15 mouse cellular contexts compared by ENCODE assay signal in genomic region chr2:132583126-132583525, GRCm38 (mm10). TPM values are rescaled to one million over a fixed set of nuclear protein-coding genes. Genes with fewer than 3 reads are reported as not detected.
DNase-seq lines count a peak whose midpoint lies in the region; ATAC-seq and TF ChIP-seq lines count a peak whose summit lies in the region.
"Had no signal": no experiment of that assay in that cellular context is flagged by ENCODE, and none has a peak within 500 bp of the region (broad histone marks: within the 10 kb centered on the region; RNA-seq: fewer than 3 reads in every experiment).

No protein-coding gene starts in this region.

- no peaks in the 10 kb centered on the region for H3K9me3 ChIP-seq in forebrain, embryonic 15.5 days
- H3K9me3 ChIP-seq in forebrain, embryonic 14.5 days (replicated peaks; ENCODE audit: control insufficient read depth, low read length) = no peaks in the 10 kb centered on the region
- H3K9me3 ChIP-seq in heart, embryonic 13.5 days = no peaks in the 10 kb centered on the region
- no peaks in the 10 kb centered on the region for H3K9me3 ChIP-seq in embryonic facial prominence, embryonic 15.5 days (replicated peaks)
- H3K9me3 ChIP-seq: limb, embryonic 15.5 days had no signal

- no peak for DNase-seq in forebrain, embryonic 14.5 days (ENCODE audit: low spot score)
- DNase-seq in heart, postnatal 36 days = no peak
- DNase-seq in layer of hippocampus, adult 2 months (ENCODE audit: low spot score in 2 of 2) = no peak
- DNase-seq in layer of hippocampus, postnatal 36 days = no peak
- DNase-seq in thymus, adult 2 months = no peak
- DNase-seq: adrenal gland, adult 2 months; cerebellum, adult 9-11 months; layer of hippocampus, adult 9-11 months; lung, postnatal 10 days had no signal

- no peak for TF ChIP-seq POLR2A in thymus, adult 2 months (IDR thresholded peaks at IDR 0.05; ENCODE audit: control insufficient read depth, extremely low read depth, insufficient read depth, low read length, poor library complexity)

- H3K27ac ChIP-seq in forebrain, embryonic 15.5 days (replicated peaks) = peak overlapping the region; percentile 74
- no peak overlapping the region for H3K27ac ChIP-seq in forebrain, embryonic 14.5 days (ENCODE audit: low read depth, low read length)
- peak overlapping the region; percentile 50 for H3K27ac ChIP-seq in heart, embryonic 13.5 days (replicated peaks)
- peak overlapping the region; percentile 69; the same call in 1 of the 2 replicates for H3K27ac ChIP-seq in layer of hippocampus, adult 2 months
- peak overlapping the region; percentile 48 for H3K27ac ChIP-seq in embryonic facial prominence, embryonic 15.5 days (replicated peaks)
- H3K27ac ChIP-seq in thymus, adult 2 months (ENCODE audit: control insufficient read depth, insufficient read depth, low read length) = no peak overlapping the region

- H3K4me2 ChIP-seq in forebrain, embryonic 15.5 days (replicated peaks) = no peak overlapping the region
- H3K4me2 ChIP-seq in forebrain, embryonic 14.5 days (ENCODE audit: low read length) = no peak overlapping the region
- H3K4me2 ChIP-seq in heart, embryonic 13.5 days = no peak overlapping the region
- H3K4me2 ChIP-seq in embryonic facial prominence, embryonic 15.5 days (replicated peaks) = no peak overlapping the region
- H3K4me2 ChIP-seq: kidney, embryonic 15.5 days; limb, embryonic 15.5 days had no signal

- H3K4me1 ChIP-seq in forebrain, embryonic 15.5 days = peaks cover 20% of the 10 kb centered on the region
- H3K4me1 ChIP-seq in forebrain, embryonic 14.5 days (ENCODE audit: control insufficient read depth, insufficient read depth, low read length) = peaks cover 15% of the 10 kb centered on the region
- H3K4me1 ChIP-seq in heart, embryonic 13.5 days = peaks cover 46% of the 10 kb centered on the region
- H3K4me1 ChIP-seq in embryonic facial prominence, embryonic 15.5 days = peaks cover 37% of the 10 kb centered on the region
- H3K4me1 ChIP-seq in thymus, adult 2 months (replicated peaks; ENCODE audit: control insufficient read depth, insufficient read depth, low read length) = peaks cover 2% of the 10 kb centered on the region; the same call in 1 of the 2 replicates

- no peak overlapping the region for H3K4me3 ChIP-seq in forebrain, embryonic 15.5 days
- H3K4me3 ChIP-seq in forebrain, embryonic 14.5 days (ENCODE audit: low read depth, low read length) = no peak overlapping the region
- H3K4me3 ChIP-seq in heart, embryonic 13.5 days = no peak overlapping the region
- no peak overlapping the region for H3K4me3 ChIP-seq in layer of hippocampus, adult 2 months
- H3K4me3 ChIP-seq in embryonic facial prominence, embryonic 15.5 days (replicated peaks) = no peak overlapping the region
- no peak overlapping the region for H3K4me3 ChIP-seq in thymus, adult 2 months (ENCODE audit: control insufficient read depth, insufficient read depth, low read length)
- H3K4me3 ChIP-seq: kidney, embryonic 15.5 days; limb, embryonic 15.5 days had no signal

- ATAC-seq in forebrain, embryonic 15.5 days (replicated peaks) = no peak
- ATAC-seq in forebrain, embryonic 14.5 days = no peak
- no peak for ATAC-seq in heart, embryonic 13.5 days (ENCODE audit: extremely low read depth, insufficient number of reproducible peaks, low FRiP score, low TSS enrichment)
- ATAC-seq in embryonic facial prominence, embryonic 15.5 days (ENCODE audit: insufficient number of reproducible peaks, low FRiP score, low TSS enrichment, low read depth) = no peak
- ATAC-seq: inflammation-experienced regulatory T-cells, adult 6 months had no signal

- intact Hi-C loops in heart, postnatal 36 days (cut with DNase I) = no loop called here

- no peak overlapping the region for H3K9ac ChIP-seq in forebrain, embryonic 15.5 days (replicated peaks)
- H3K9ac ChIP-seq in forebrain, embryonic 14.5 days (ENCODE audit: low read length) = no peak overlapping the region
- no peak overlapping the region for H3K9ac ChIP-seq in heart, embryonic 13.5 days
- H3K9ac ChIP-seq in embryonic facial prominence, embryonic 15.5 days = no peak overlapping the region
- H3K9ac ChIP-seq: kidney, embryonic 15.5 days; limb, embryonic 15.5 days had no signal

- WGBS in forebrain, embryonic 15.5 days = 83% methylated on average over 3 of the region's 3 CpGs
- 86% methylated on average over 3 of the region's 3 CpGs for WGBS in forebrain, embryonic 14.5 days
- WGBS in heart, embryonic 13.5 days = 57% methylated on average over 3 of the region's 3 CpGs
- WGBS in embryonic facial prominence, embryonic 15.5 days = 45% methylated on average over 3 of the region's 3 CpGs
- 94% methylated on average over 3 of the region's 3 CpGs for WGBS in thymus, adult 2 months

- H3K36me3 ChIP-seq in forebrain, embryonic 15.5 days = no peaks in the 10 kb centered on the region
- H3K36me3 ChIP-seq in forebrain, embryonic 14.5 days (ENCODE audit: control insufficient read depth, insufficient read depth, low read length) = no peaks in the 10 kb centered on the region
- no peaks in the 10 kb centered on the region for H3K36me3 ChIP-seq in heart, embryonic 13.5 days
- H3K36me3 ChIP-seq in embryonic facial prominence, embryonic 15.5 days = no peaks in the 10 kb centered on the region
- no peaks in the 10 kb centered on the region for H3K36me3 ChIP-seq in thymus, adult 2 months (ENCODE audit: control insufficient read depth, insufficient read depth, low read length)
- H3K36me3 ChIP-seq: kidney, embryonic 15.5 days; limb, embryonic 15.5 days had no signal

- no peaks in the 10 kb centered on the region for H3K27me3 ChIP-seq in forebrain, embryonic 15.5 days
- H3K27me3 ChIP-seq in forebrain, embryonic 14.5 days (replicated peaks; ENCODE audit: control insufficient read depth, insufficient read depth, low read length) = no peaks in the 10 kb centered on the region
- no peaks in the 10 kb centered on the region for H3K27me3 ChIP-seq in heart, embryonic 13.5 days (replicated peaks)
- H3K27me3 ChIP-seq in embryonic facial prominence, embryonic 15.5 days = no peaks in the 10 kb centered on the region
- H3K27me3 ChIP-seq in thymus, adult 2 months (ENCODE audit: control insufficient read depth, insufficient read depth, low read length) = no peaks in the 10 kb centered on the region
- H3K27me3 ChIP-seq: kidney, embryonic 15.5 days; limb, embryonic 15.5 days had no signal

- TF ChIP-seq CTCF in layer of hippocampus, adult 2 months (conservative IDR thresholded peaks at IDR 0.05) = no peak
- TF ChIP-seq CTCF in thymus, adult 2 months (IDR thresholded peaks at IDR 0.05; ENCODE audit: borderline replicate concordance, control insufficient read depth, extremely low read depth, insufficient read depth, low read length, poor library complexity) = no peak

RNA-seq across cellular contexts. Expression of gene Gpcpd1, which starts 4.4 kb away (rescaled TPM):
- polyA plus RNA-seq in forebrain, embryonic 15.5 days (2015; fragmentation: Nextera tagmentation; extraction: Ambion mirVana) = 85.7 and 85.9 TPM in 2 replicates
- polyA plus RNA-seq in forebrain, embryonic 14.5 days (2014; fragmentation: Nextera tagmentation; extraction: Ambion mirVana) = 65.3 and 67.0 TPM in 2 replicates
- 31.6 and 31.7 TPM in 2 replicates for polyA plus RNA-seq in heart, embryonic 13.5 days (2015; fragmentation: Nextera tagmentation; extraction: Ambion mirVana)
- total RNA-seq in heart, postnatal 36 days (2021) = 100 to 1,000 TPM; 251 to 323 TPM
- total RNA-seq in layer of hippocampus, adult 2 months (2021) = 10 to 100 TPM; 72.3 to 75.6 TPM
- total RNA-seq in layer of hippocampus, postnatal 36 days (2021) = 10 to 100 TPM; 63.8 to 67.2 TPM
- polyA plus RNA-seq in embryonic facial prominence, embryonic 15.5 days (2015; fragmentation: Nextera tagmentation; extraction: Ambion mirVana) = 47.3 and 48.3 TPM in 2 replicates
- polyA plus RNA-seq in thymus, adult 2 months (2012; rRNA removed) = 11.0 and 13.9 TPM in 2 replicates

Comparison
In these comparisons a context has a peak if more than half of its experiments do, and no peak if none do; other contexts are left out.
1. H3K27ac ChIP-seq: peak in forebrain, embryonic 15.5 days (single experiment), heart, embryonic 13.5 days (single experiment), layer of hippocampus, adult 2 months (single experiment) and embryonic facial prominence, embryonic 15.5 days (single experiment); none in forebrain, embryonic 14.5 days (single experiment) and thymus, adult 2 months (single experiment).